Mouse (Mus musculus) heart, adult 2 months (tissue): ENCODE measurements at regions not wholly inside any gene's neighbourhood (a gene's known extent, or its start where the extent isn't known, plus 50 kb on each side); places are given as distances from the start of the nearest gene placed in this dataset.

ENCODE experiments used
- CTCF ChIP-seq: fragments of 200-600 bp; IDR thresholded peaks from 2 replicates; pipeline ENCODE4 v1.8.1; 2022; ENCODE audit warnings: antibody characterized with exemption, mild to moderate bottlenecking, moderate library complexity
- EP300 ChIP-seq: fragments of 200-500 bp; IDR thresholded peaks from 2 replicates; pipeline ENCODE4 v1.6.1; 2011; ENCODE audit warnings: low read depth, low read length, control low read depth; ENCODE audit not compliant: insufficient read depth

- TF ChIP-seq CTCF (no peak), EP300 (no peak)
These were observed 301.1 kb upstream of the Dynlrb2 start for GRCm38 (mm10) chr8:116203631-116204030.
